Mouse (Mus musculus): ENCODE measurements around the gene Tcf25. TPM values are rescaled to one million over a fixed set of nuclear protein-coding genes. Genes with fewer than 3 reads are reported as not detected.
A peak's percentile ranks its signal among the peaks of the same experiment; 100 is the strongest.
"Not testable (repeated sequence)": the region's sequence is repeated elsewhere in the genome, so short reads cannot be mapped to it uniquely, and the experiment has no call there.

Gene Tcf25
- total RNA-seq, 2 experiments from 2014 or later, result 73.1 to 89.8 TPM

DNA sequence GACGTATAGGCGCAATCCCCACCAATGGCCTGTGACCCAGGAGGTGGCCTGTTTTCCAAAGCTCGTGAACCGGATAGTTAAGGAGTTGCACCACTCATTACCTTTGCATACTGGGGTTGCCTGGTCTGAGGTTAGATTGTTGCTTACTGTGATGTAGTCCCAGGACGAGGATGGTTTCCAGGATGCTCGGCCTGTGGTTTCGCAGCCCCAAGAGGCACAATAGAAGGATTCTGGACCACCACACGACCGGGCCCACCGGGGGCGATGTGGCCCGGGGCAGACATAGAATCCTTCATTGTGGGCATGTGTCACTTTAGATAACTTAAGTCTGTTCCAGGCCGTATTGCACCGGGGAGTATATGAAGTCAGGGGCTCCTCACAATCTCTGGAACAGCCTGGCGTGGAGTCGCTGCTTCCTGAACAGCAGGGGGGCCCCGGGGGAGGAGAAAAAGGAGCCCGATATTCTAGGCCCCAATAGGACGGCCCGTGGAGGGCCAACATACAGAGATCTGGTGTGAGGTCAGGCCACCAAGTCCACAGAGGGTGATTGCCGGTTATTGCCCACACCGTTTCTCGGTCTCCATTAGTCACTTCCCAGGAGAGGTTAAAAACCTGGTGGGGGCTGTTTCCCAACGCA, 54.2 kb downstream of the Tcf25 start:
- no peak for ATAC-seq (replicated peaks; ENCODE audit: poor library complexity)

DNA sequence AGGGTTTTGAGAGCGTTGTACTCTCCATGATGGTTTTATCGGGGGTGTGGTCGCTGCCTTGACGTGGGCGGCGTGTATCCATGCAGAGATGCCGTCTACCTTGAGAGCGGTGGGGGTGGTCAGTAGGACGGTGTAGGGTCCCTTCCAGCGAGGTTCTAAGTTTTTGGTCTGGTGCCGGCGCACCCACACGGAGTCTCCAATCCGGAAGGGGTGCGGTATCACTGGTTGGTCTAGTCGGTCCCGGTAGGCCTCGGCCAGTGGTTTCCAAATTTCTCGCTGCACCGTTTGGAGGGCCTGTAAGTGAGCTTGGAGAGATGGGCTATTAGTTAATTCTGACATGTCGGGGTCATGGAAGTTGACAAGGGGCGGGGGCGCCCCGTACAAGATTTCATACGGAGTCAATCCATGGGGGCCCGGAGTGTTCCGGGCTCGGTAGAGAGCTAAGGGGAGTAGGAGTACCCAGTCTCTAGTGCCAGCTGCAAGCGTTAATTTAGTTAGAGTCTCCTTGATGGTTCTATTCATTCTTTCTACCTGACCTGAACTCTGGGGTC, 54.9 kb downstream of the Tcf25 start:
- ATAC-seq (replicated peaks; ENCODE audit: poor library complexity), result no peak

- ATAC-seq (replicated peaks; ENCODE audit: poor library complexity), result no peak
Measured at GRCm38 (mm10) chr8:123428939-123429721, 55.6 kb downstream of the Tcf25 start.

DNA sequence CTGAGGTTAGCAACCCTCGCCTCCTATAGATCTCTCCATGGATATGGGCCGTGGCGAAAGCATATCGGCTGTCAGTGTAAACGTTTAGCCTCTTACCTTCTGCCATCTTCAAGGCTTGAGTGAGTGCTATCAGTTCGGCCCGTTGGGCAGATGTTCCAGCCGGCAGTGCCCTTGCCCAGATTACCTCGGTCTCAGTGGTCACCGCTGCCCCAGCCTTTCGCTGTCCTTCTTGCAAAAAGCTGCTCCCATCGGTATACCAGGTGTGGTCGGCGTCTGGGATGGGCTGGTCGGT, 56.1 kb downstream of the Tcf25 start:
- ATAC-seq (replicated peaks; ENCODE audit: poor library complexity), result not testable (repeated sequence)

DNA sequence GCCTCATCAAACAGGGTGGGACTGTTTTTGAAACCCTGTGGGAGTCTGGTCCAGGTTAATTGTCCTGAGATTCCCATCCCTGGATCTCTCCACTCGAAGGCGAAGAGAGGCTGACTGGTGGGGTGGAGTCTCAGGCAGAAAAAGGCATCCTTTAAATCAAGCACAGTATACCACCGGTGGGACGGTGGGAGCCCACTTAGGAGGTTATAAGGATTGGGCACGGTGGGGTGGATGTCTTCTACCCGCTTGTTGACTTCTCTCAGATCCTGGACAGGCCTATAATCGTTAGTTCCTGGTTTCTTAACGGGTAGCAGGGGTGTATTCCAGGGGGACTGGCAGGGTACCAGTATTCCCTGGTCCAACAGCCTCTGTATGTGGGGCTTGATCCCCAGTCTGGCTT, 57.4 kb downstream of the Tcf25 start:
- not testable (repeated sequence) for ATAC-seq (replicated peaks; ENCODE audit: poor library complexity)

GRCm38 (mm10) chr8:123431616-123432365, 58.2 kb downstream of the Tcf25 start:
- no peak for ATAC-seq (replicated peaks; ENCODE audit: poor library complexity)

- no peak for ATAC-seq (replicated peaks; ENCODE audit: poor library complexity)
Measured at GRCm38 (mm10) chr8:123432381-123432780, 58.8 kb downstream of the Tcf25 start.

DNA sequence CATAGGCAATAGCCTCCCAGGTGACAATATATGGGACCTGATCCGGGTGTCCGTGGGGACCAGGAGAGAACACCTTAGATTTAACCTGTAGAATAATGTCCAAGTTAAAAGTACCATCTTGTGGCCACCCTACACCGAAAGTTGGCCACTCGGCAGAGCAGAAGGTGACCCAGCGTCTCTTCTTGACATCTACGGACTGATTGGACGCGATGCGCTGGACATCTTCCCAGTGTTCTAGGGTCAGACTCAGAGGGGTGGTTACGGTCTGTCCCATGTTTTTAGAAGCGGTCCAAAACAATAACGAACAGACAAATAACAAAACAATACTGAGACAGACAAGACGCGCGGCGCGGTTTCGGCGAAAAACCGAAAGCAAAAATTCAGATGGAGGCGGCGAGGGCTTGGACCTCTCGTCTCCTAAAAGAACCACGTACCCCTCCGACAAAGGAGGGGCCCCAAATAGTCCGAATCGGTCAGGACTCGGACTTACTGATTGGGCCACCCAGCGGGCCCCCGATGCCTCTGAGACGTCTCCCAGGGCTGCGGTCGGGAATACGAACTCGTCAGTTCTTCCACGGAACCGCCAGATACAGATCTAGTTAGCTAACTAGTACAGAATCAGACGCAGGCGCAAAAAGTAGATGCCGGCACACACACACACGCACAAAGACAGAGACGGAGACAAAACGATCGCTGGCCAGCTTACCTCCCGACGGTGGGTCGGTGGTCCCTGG, 59.9 kb downstream of the Tcf25 start:
- not testable (repeated sequence) for ATAC-seq (replicated peaks; ENCODE audit: poor library complexity)

- no peak for ATAC-seq (replicated peaks; ENCODE audit: poor library complexity)
Measured at GRCm38 (mm10) chr8:123441788-123442187, 68.2 kb downstream of the Tcf25 start.

DNA sequence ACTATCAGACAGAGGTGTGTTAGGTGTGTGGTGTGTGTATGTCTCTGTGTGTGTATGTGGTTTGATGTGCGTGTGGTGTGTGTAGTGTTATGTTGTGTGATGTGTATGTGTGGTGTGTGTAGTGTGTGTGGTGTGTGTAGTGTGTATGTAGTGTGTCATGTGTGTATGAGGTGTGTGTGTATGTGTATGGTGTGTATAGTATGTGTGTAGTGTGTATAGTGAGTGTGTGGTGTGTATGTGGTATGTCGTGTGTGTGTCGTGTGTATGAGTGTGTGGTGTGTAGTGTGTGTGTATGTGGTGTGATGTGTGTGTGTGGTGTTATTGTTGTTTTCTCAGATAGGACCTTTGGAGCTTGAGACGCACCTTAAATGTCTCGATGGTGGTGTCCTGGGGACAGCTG, 68.8 kb downstream of the Tcf25 start:
- no peak for ATAC-seq (replicated peaks; ENCODE audit: poor library complexity)

DNA sequence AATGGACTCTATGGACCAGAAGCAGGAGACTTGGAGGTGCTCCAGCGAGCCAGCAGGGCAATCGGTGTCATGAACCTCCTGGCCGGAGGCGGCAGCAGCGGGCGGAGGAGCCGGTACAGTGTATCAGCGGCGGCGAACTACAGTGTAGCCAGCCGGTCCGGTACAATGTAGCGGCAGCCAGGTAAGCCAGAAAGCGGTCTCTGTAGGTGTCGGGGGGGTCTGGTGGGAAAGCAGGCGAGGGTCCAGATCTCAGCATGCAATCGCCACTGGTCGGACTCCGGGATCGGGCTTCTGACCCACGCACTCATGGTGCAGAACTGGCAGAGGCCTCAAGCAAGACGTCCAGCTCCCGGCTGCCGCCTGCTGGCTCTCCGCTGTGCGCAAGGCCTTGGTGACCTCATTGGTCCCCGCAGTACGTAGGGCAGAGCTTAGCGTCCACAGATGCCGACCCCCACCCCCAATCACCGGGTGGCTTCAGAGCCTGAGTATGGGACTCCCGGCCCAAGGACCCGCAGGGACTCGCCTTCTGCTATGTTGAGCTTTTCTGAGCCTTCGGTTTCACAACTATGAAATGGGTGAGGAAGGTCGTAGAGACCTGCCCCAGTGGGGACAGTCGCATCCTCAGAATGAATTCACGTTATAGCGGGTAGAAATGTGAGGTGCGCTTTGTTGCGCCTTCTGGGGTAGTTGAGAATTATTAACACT, 69.5 kb downstream of the Tcf25 start:
- peak; percentile 91 for ATAC-seq (replicated peaks; ENCODE audit: poor library complexity)

- ATAC-seq (replicated peaks; ENCODE audit: poor library complexity), result peak; percentile 4
Measured at GRCm38 (mm10) chr8:123443576-123443921, 70.0 kb downstream of the Tcf25 start.

GRCm38 (mm10) chr8:123444131-123444530, 70.6 kb downstream of the Tcf25 start:
- peak; percentile 50 for ATAC-seq (replicated peaks; ENCODE audit: poor library complexity)

DNA sequence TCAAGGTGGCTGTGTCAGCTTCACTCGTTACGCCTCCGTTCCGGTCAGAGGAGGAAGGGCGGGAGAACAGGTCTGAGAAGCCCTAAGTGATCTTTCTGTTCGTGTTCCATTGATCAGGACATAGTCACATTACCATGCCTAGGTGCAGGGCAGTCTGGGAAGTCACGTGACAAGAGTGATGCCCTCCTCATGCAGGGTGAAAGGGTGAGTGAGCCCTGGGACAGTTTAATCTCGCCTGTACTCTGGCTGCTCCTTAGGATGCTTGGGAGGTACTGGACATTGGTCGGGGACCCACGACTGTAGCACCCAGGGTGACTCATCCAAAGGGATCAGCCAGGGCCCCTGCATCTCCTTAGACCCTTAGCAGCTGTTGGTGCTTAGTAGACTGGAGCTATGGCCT, 72.4 kb downstream of the Tcf25 start:
- ATAC-seq (replicated peaks; ENCODE audit: poor library complexity), result no peak

DNA sequence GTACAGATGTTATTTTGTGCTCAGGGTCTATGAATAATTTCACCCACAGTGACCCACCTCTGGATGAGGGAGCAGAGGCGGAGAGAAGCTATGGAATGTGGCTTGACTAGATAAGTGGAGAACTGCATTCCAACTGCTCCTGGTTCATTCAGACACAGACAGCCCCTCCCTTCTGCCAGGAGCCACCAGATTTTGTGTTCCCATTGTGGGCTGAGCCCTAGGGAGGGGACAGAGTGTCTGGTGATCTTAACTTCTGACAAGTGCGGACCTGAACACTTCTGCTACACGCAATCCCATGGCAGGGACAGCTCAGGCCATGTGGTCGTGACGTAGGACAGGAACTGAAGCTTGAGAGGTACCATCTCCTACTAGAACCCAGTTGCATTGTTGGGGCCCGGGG, 73.2 kb downstream of the Tcf25 start:
- no peak for ATAC-seq (replicated peaks; ENCODE audit: poor library complexity)

DNA sequence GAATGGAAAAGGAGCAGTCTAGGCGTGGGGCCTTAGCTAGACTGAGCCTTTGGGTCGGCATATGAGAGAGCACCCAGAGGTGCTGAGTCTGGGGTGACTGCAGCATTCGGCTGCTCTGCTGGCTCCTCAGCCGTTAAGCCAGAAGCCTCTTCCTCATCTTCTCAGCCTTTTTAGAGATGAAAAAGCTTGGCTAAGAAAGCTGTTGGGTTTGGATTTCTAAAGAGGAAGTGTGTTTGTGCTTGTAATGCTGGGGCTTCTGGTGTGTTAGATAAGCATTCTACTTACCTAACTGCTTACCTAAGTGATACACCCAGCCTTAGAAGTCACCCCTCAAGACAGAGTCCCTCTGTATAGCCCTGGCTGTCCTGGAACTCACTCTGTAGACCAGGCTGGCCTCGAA, 77.2 kb downstream of the Tcf25 start:
- peak; percentile 64 for ATAC-seq (replicated peaks; ENCODE audit: poor library complexity)

DNA sequence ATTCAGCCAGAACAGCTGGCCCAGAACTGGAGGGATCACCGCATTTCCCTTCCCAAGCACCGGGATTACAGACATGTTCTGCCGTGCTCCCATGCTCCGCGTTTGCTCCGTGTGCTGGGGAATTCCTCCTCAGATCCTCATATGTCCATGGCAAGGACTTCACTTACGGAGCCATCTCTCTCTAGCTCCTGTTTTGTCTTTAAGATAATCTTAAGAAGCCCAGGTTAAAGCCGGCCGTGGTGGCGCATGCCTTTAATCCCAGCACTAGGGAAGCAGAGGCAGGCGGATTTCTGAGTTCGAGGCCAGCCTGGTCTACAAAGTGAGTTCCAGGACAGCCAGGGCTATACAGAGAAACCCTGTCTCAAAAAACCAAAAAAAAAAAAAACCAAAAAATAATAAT, 78.2 kb downstream of the Tcf25 start:
- not testable (repeated sequence) for ATAC-seq (replicated peaks; ENCODE audit: poor library complexity)

- peak; percentile 63 for ATAC-seq (replicated peaks; ENCODE audit: poor library complexity)
Measured at GRCm38 (mm10) chr8:123452149-123452548, 78.6 kb downstream of the Tcf25 start.

- ATAC-seq (replicated peaks; ENCODE audit: poor library complexity), result peak; percentile 17; the same call in 1 of the 2 replicates
Measured at GRCm38 (mm10) chr8:123453291-123453690, 79.7 kb downstream of the Tcf25 start.
